8 mouse cellular contexts compared by ENCODE assay signal in genomic region chr4:115738481-115738985, GRCm38 (mm10). TPM values are rescaled to one million over a fixed set of nuclear protein-coding genes. Genes with fewer than 3 reads are reported as not detected.
A peak's percentile ranks its signal among the peaks of the same experiment; 100 is the strongest.
DNase-seq lines count a peak whose midpoint lies in the region; ATAC-seq lines count a peak whose summit lies in the region.

No protein-coding gene starts in this region.

- no peaks in the 10 kb centered on the region for H3K9me3 ChIP-seq in neural tube, embryonic 11.5 days (ENCODE audit: control insufficient read depth, low read length)
- no peaks in the 10 kb centered on the region for H3K9me3 ChIP-seq in embryonic facial prominence, embryonic 10.5 days
- H3K9me3 ChIP-seq in hindbrain, embryonic 13.5 days = no peaks in the 10 kb centered on the region
- H3K9me3 ChIP-seq in midbrain, embryonic 11.5 days (ENCODE audit: control insufficient read depth, low read length) = no peaks in the 10 kb centered on the region

- H3K36me3 ChIP-seq in neural tube, embryonic 11.5 days (ENCODE audit: control insufficient read depth, insufficient read depth, low read length) = no peaks in the 10 kb centered on the region
- peaks cover 34% of the 10 kb centered on the region for H3K36me3 ChIP-seq in embryonic facial prominence, embryonic 10.5 days (replicated peaks)
- peaks cover 29% of the 10 kb centered on the region for H3K36me3 ChIP-seq in hindbrain, embryonic 13.5 days
- H3K36me3 ChIP-seq in midbrain, embryonic 11.5 days (ENCODE audit: control insufficient read depth, insufficient read depth, low read length) = no peaks in the 10 kb centered on the region

- peak overlapping the region; percentile 81 for H3K4me3 ChIP-seq in neural tube, embryonic 11.5 days (ENCODE audit: low read depth, low read length)
- H3K4me3 ChIP-seq in embryonic facial prominence, embryonic 10.5 days = peak overlapping the region; percentile 82
- H3K4me3 ChIP-seq in hindbrain, embryonic 13.5 days = peak overlapping the region; percentile 76
- H3K4me3 ChIP-seq in midbrain, embryonic 11.5 days (ENCODE audit: low read depth, low read length) = peak overlapping the region; percentile 84

- no peaks in the 10 kb centered on the region for H3K27me3 ChIP-seq in neural tube, embryonic 11.5 days (ENCODE audit: control insufficient read depth, insufficient read depth, low read length)
- peaks cover 8% of the 10 kb centered on the region; the same call in 1 of the 2 replicates for H3K27me3 ChIP-seq in embryonic facial prominence, embryonic 10.5 days (replicated peaks; ENCODE audit: low read depth, poor library complexity, severe bottlenecking)
- 0 out of 2 replicates have a peak, but pooled peaks cover 9% of the 10 kb centered on the region for H3K27me3 ChIP-seq in hindbrain, embryonic 13.5 days
- no peaks in the 10 kb centered on the region for H3K27me3 ChIP-seq in midbrain, embryonic 11.5 days (ENCODE audit: control insufficient read depth, insufficient read depth, low read length)

- peak overlapping the region; percentile 73 for H3K4me2 ChIP-seq in neural tube, embryonic 11.5 days (ENCODE audit: low read depth)
- H3K4me2 ChIP-seq in hindbrain, embryonic 13.5 days = peak overlapping the region; percentile 83
- peak overlapping the region; percentile 84 for H3K4me2 ChIP-seq in midbrain, embryonic 11.5 days

- peak overlapping the region; percentile 81 for H3K9ac ChIP-seq in neural tube, embryonic 11.5 days (ENCODE audit: low read length)
- H3K9ac ChIP-seq in hindbrain, embryonic 13.5 days = peak overlapping the region; percentile 89
- peak overlapping the region; percentile 85 for H3K9ac ChIP-seq in midbrain, embryonic 11.5 days (ENCODE audit: low read length)

- no peak overlapping the region for H3K27ac ChIP-seq in neural tube, embryonic 11.5 days (ENCODE audit: low read depth, low read length)
- H3K27ac ChIP-seq in embryonic facial prominence, embryonic 10.5 days (replicated peaks) = peak overlapping the region; percentile 91; the same call in 1 of the 2 replicates
- no peak overlapping the region for H3K27ac ChIP-seq in hindbrain, embryonic 13.5 days
- no peak overlapping the region for H3K27ac ChIP-seq in midbrain, embryonic 11.5 days (ENCODE audit: low read depth, low read length)

- ATAC-seq in neural tube, embryonic 11.5 days (ENCODE audit: insufficient read depth, low FRiP score, low TSS enrichment) = no peak
- no peak for ATAC-seq in hindbrain, embryonic 13.5 days (ENCODE audit: low FRiP score)
- ATAC-seq in midbrain, embryonic 11.5 days (ENCODE audit: low FRiP score) = no peak
- no peak for ATAC-seq in granulocyte monocyte progenitor cell, adult 5-6 weeks (replicated peaks; ENCODE audit: poor library complexity, severe bottlenecking)

- no peak for DNase-seq in neural tube, embryonic 11.5 days (ENCODE audit: low spot score)
- DNase-seq in neural tube, embryonic 10.5 days (ENCODE audit: extremely low spot score, low spot score) = no peak
- no peak for DNase-seq in embryonic facial prominence, embryonic 10.5 days (ENCODE audit: low spot score)
- peak; percentile 64 for DNase-seq in midbrain, embryonic 11.5 days (ENCODE audit: low spot score, missing footprints)
- no peak for DNase-seq in adipocyte (ENCODE audit: low spot score)
- no peak for DNase-seq in lung, postnatal 10 days

- H3K4me1 ChIP-seq in neural tube, embryonic 11.5 days (ENCODE audit: control insufficient read depth, insufficient read depth, low read length) = 0 out of 2 replicates have a peak, but pooled peaks cover 2% of the 10 kb centered on the region
- peaks cover 21% of the 10 kb centered on the region for H3K4me1 ChIP-seq in embryonic facial prominence, embryonic 10.5 days
- H3K4me1 ChIP-seq in hindbrain, embryonic 13.5 days (replicated peaks) = peaks cover 21% of the 10 kb centered on the region
- peaks cover 14% of the 10 kb centered on the region for H3K4me1 ChIP-seq in midbrain, embryonic 11.5 days (ENCODE audit: control insufficient read depth, insufficient read depth, low read length)

- 48% methylated on average over 13 of the region's 13 CpGs for WGBS in neural tube, embryonic 11.5 days
- 47% methylated on average over 13 of the region's 13 CpGs for WGBS in embryonic facial prominence, embryonic 10.5 days
- WGBS in hindbrain, embryonic 13.5 days = 58% methylated on average over 13 of the region's 13 CpGs
- 50% methylated on average over 13 of the region's 13 CpGs for WGBS in midbrain, embryonic 11.5 days

RNA-seq across cellular contexts. Expression of gene Efcab14, which starts 1.0 kb away (rescaled TPM):
- 42.3 and 44.7 TPM in 2 replicates for polyA plus RNA-seq in neural tube, embryonic 11.5 days (2014; fragmentation: Nextera tagmentation; extraction: Ambion mirVana)
- 33.5 and 34.2 TPM in 2 replicates for polyA plus RNA-seq in embryonic facial prominence, embryonic 10.5 days (2016; fragmentation: Nextera tagmentation; extraction: Ambion mirVana)
- polyA plus RNA-seq in hindbrain, embryonic 13.5 days (2015; fragmentation: Nextera tagmentation; extraction: Ambion mirVana) = 20.6 and 21.3 TPM in 2 replicates
- 42.8 and 46.4 TPM in 2 replicates for polyA plus RNA-seq in midbrain, embryonic 11.5 days (2014; fragmentation: Nextera tagmentation; extraction: Ambion mirVana)
- total RNA-seq in granulocyte monocyte progenitor cell, adult 5-6 weeks (2014; fragmentation: Nextera tagmentation) = 38.4 and 43.2 TPM in 2 replicates
- total RNA-seq in granulocyte monocyte progenitor cell, adult 5-6 weeks (2017) = 24.1 and 25.4 TPM in 2 replicates

RNA-seq across cellular contexts. Expression of gene Tex38, which starts 42.3 kb away (rescaled TPM):
- polyA plus RNA-seq in neural tube, embryonic 11.5 days (2014; fragmentation: Nextera tagmentation; extraction: Ambion mirVana) = 0.42 TPM in 1 of 2 replicates, not detected in the other
- 0.25 and 0.26 TPM in 2 replicates for polyA plus RNA-seq in embryonic facial prominence, embryonic 10.5 days (2016; fragmentation: Nextera tagmentation; extraction: Ambion mirVana)
- 0.29 TPM in 1 of 2 replicates, not detected in the other for polyA plus RNA-seq in hindbrain, embryonic 13.5 days (2015; fragmentation: Nextera tagmentation; extraction: Ambion mirVana)
- polyA plus RNA-seq in midbrain, embryonic 11.5 days (2014; fragmentation: Nextera tagmentation; extraction: Ambion mirVana) = 0.41 TPM in 1 of 2 replicates, not detected in the other
- total RNA-seq in granulocyte monocyte progenitor cell, adult 5-6 weeks (2014; fragmentation: Nextera tagmentation) = not detected in 2 replicates
- not detected in 2 replicates for total RNA-seq in granulocyte monocyte progenitor cell, adult 5-6 weeks (2017)

RNA-seq across cellular contexts. Expression of gene Atpaf1, which starts 46.1 kb away (rescaled TPM):
- 51.1 and 51.4 TPM in 2 replicates for polyA plus RNA-seq in neural tube, embryonic 11.5 days (2014; fragmentation: Nextera tagmentation; extraction: Ambion mirVana)
- 47.3 and 56.5 TPM in 2 replicates for polyA plus RNA-seq in embryonic facial prominence, embryonic 10.5 days (2016; fragmentation: Nextera tagmentation; extraction: Ambion mirVana)
- polyA plus RNA-seq in hindbrain, embryonic 13.5 days (2015; fragmentation: Nextera tagmentation; extraction: Ambion mirVana) = 37.3 and 41.8 TPM in 2 replicates
- polyA plus RNA-seq in midbrain, embryonic 11.5 days (2014; fragmentation: Nextera tagmentation; extraction: Ambion mirVana) = 42.3 and 50.9 TPM in 2 replicates
- total RNA-seq in granulocyte monocyte progenitor cell, adult 5-6 weeks (2014; fragmentation: Nextera tagmentation) = 15.0 and 43.3 TPM in 2 replicates
- total RNA-seq in granulocyte monocyte progenitor cell, adult 5-6 weeks (2017) = 12.4 and 13.9 TPM in 2 replicates
